Mouse (Mus musculus) yolk sac, embryonic 10.5 days (tissue): ENCODE measurements around the gene Ttll9.

Source experiments
- DNase-seq: peaks from one replicate; pipeline ENCODE4 v3.0.0-alpha.2; 2017; ENCODE audit warnings: low spot score

Ttll9 gene

DNA sequence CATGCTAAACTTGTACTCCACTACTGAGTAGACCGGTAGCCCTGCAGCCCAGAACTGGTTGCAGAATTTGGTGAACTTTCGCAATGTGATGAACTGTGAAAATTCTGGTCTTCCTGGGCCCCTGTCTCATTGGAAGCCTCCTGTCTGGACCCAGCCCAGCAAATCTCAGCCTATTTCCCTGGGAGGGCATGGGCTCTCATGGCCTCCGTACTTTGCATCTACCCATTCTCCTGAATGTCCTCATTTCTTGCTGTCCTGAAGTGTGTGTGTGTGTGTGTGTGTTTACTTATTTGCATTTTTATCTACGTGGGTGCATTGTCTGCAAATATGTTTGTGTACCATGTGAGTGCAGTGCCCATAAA lies 87.7 kb downstream of the Ttll9 start:
- DNase-seq: no peak

- no peak for DNase-seq
Measured at GRCm38 (mm10) chr2:153051095-153051494, 88.8 kb downstream of the Ttll9 start.

DNA sequence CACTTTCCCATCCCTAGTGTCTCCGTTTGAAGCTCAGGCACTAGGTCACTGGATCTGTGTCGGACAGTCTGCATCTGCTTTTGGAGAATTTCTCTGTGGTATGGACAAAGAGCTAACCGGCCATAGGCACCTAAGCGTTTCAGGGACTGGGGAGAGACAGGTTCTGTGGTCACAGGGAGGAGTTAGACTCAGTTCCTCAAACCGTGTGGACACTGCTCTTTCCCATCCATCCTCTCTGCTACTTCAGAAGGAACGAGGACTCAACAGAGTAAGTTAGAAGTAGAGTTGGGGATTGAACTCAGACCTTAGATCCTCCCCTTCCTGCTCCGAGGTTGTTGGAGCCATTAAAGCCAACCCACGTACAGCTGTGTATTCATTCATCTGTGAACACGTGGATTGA lies 89.3 kb downstream of the Ttll9 start:
- no peak for DNase-seq

DNA sequence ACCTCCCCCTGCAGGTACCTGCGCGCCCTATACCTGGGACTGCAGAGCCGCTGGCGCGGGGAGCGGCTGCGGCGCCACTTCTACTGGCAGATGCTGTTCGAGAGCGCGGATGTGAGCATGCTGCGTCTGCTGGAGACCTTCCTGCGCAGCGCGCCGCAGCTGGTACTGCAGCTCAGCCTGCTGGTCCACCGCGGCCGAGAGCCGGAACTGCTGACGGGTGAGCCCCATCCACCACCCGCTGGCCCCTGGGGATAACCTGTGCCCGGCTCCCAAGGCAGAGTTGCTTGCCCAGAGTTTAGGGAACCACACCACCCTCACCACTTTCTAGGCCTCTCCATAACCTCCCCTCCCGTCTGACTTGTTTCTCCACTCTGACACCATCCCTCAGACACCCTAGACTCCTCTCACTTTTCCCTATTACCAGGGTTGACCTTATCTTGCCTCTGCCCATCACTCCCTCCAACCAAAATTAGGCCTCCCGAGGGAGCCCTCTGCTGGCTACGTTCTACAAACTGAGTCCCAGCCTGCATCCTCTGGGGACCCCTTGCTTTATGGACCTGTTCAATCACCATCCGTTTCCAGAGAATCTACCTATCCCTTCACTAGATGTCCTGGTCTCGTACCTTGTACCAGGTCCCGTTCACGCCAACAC lies 90.5 kb downstream of the Ttll9 start:
- DNase-seq: no peak

DNA sequence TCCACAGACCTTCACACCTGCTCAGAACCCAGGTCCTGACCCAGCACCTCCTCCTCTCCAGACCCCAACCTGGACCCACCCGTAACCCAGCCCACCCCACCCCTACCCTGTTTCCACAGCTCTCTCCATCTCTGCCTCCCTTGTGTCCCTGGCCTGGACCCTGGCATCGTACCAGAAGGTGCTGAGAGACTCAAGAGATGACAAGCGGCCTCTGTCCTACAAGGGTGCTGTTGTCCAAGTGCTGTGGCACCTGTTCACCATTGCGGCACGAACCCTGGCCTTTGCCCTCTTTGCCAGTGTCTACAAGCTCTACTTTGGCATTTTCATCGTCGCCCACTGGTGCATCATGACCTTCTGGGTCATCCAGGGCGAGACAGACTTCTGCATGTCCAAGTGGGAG lies 91.6 kb downstream of the Ttll9 start:
- no peak for DNase-seq

- DNase-seq: no peak
Measured at GRCm38 (mm10) chr2:153055270-153055920, 93.1 kb downstream of the Ttll9 start.
